Mouse (Mus musculus) limb, embryonic 10.5 days (tissue): ENCODE data around the gene Wdr35. TPM values are rescaled to one million over a fixed set of nuclear protein-coding genes. Genes with fewer than 3 reads are reported as not detected.

Source experiments
- DNase-seq: peaks from one replicate; pipeline ENCODE4 v3.0.0-alpha.2; 2017; ENCODE audit warnings: low spot score
- H3K27ac ChIP-seq: fragments of 300-500 bp; sonication (generic); 2 replicates; pipeline ENCODE4 v1.5.1; 2016; ENCODE audit warnings: mild to moderate bottlenecking
- H3K27me3 ChIP-seq: fragments of 300-500 bp; sonication (generic); 2 replicates; pipeline ENCODE4 v1.6.1; 2016; ENCODE audit warnings: low read depth, mild to moderate bottlenecking; ENCODE audit not compliant: poor library complexity, severe bottlenecking
- H3K36me3 ChIP-seq: fragments of 300-500 bp; sonication (generic); 2 replicates; pipeline ENCODE4 v1.6.1; 2016; ENCODE audit warnings: mild to moderate bottlenecking, moderate library complexity
- H3K4me1 ChIP-seq: fragments of 300-500 bp; sonication (generic); 2 replicates; pipeline ENCODE4 v1.6.1; 2016
- H3K4me3 ChIP-seq: fragments of 300-500 bp; sonication (generic); 2 replicates; pipeline ENCODE4 v1.5.1; 2016; ENCODE audit warnings: mild to moderate bottlenecking, moderate library complexity
- H3K9me3 ChIP-seq: fragments of 300-500 bp; sonication (generic); replicated peaks from 2 replicates; pipeline ENCODE4 v1.6.1; 2016; ENCODE audit warnings: mild to moderate bottlenecking
- WGBS: fragments of 180-500 bp; shearing (Covaris S2); methylation state at CpG from one replicate; pipeline ENCODE4 v1.1.7; 2016; 5-methylcytosine and 5-hydroxymethylcytosine counted together
- polyA plus RNA-seq: library from polyadenylated mRNA; unstranded; fragments of >200 nt; fragmentation: Nextera tagmentation; extraction: Ambion mirVana; gene quantifications from 2 replicates; pipeline ENCODE4 v1.2.1, GENCODE M21; 2016

Wdr35 gene
- polyA plus RNA-seq, 1 experiment from 2014 or later = 27.3 TPM

GRCm38 (mm10) chr12:9042316-9042715, 68.6 kb downstream of the Wdr35 start:
- Histone ChIP-seq H3K27me3 (no peaks in the 10 kb centered on the region), H3K27ac (no peak overlapping the region)
- 89% methylated on average over 5 of the region's 5 CpGs for WGBS

GRCm38 (mm10) chr12:9042759-9043158, 69.1 kb downstream of the Wdr35 start:
- peaks cover 6% of the 10 kb centered on the region; the same call in 1 of the 2 replicates for H3K36me3 ChIP-seq

More at GRCm38 (mm10) chr12:9042316-9042715, 68.6 kb downstream of the Wdr35 start:
- DNase-seq = no peak
- H3K9me3 ChIP-seq = no peaks in the 10 kb centered on the region
- peaks cover 25% of the 10 kb centered on the region; the same call in 1 of the 2 replicates for H3K4me1 ChIP-seq
- H3K36me3 ChIP-seq = peaks cover 6% of the 10 kb centered on the region; the same call in 1 of the 2 replicates
- no peak overlapping the region for H3K4me3 ChIP-seq

GRCm38 (mm10) chr12:9044666-9045065, 71.0 kb downstream of the Wdr35 start:
- Histone ChIP-seq H3K27ac (no peak overlapping the region), H3K36me3 (peaks cover 6% of the 10 kb centered on the region; the same call in 1 of the 2 replicates)
- WGBS = 93% methylated on average over 7 of the region's 7 CpGs

More at GRCm38 (mm10) chr12:9042759-9043158, 69.1 kb downstream of the Wdr35 start:
- WGBS = 88% methylated on average over 3 of the region's 3 CpGs
- Histone ChIP-seq H3K27me3 (no peaks in the 10 kb centered on the region), H3K27ac (no peak overlapping the region), H3K4me1 (peaks cover 25% of the 10 kb centered on the region; the same call in 1 of the 2 replicates), H3K4me3 (no peak overlapping the region), H3K9me3 (no peaks in the 10 kb centered on the region)
- no peak for DNase-seq

GRCm38 (mm10) chr12:9046674-9047073, 73.0 kb downstream of the Wdr35 start:
- H3K9me3 ChIP-seq = no peaks in the 10 kb centered on the region
- WGBS = 84% methylated on average over 4 of the region's 4 CpGs

More at GRCm38 (mm10) chr12:9044666-9045065, 71.0 kb downstream of the Wdr35 start:
- DNase-seq = no peak
- no peaks in the 10 kb centered on the region for H3K27me3 ChIP-seq
- no peak overlapping the region for H3K4me3 ChIP-seq
- no peaks in the 10 kb centered on the region for H3K9me3 ChIP-seq
- H3K4me1 ChIP-seq = peaks cover 25% of the 10 kb centered on the region; the same call in 1 of the 2 replicates

GRCm38 (mm10) chr12:9048090-9048489, 74.4 kb downstream of the Wdr35 start:
- H3K4me1 ChIP-seq = peaks cover 13% of the 10 kb centered on the region
- DNase-seq = no peak
- 78% methylated on average over 8 of the region's 8 CpGs for WGBS
- H3K36me3 ChIP-seq = peaks cover 6% of the 10 kb centered on the region; the same call in 1 of the 2 replicates
- H3K4me3 ChIP-seq = no peak overlapping the region
- H3K27me3 ChIP-seq = no peaks in the 10 kb centered on the region
- H3K9me3 ChIP-seq = no peaks in the 10 kb centered on the region
- H3K27ac ChIP-seq = no peak overlapping the region

More at GRCm38 (mm10) chr12:9046674-9047073, 73.0 kb downstream of the Wdr35 start:
- Histone ChIP-seq H3K36me3 (peaks cover 6% of the 10 kb centered on the region; the same call in 1 of the 2 replicates), H3K27ac (no peak overlapping the region), H3K27me3 (no peaks in the 10 kb centered on the region), H3K4me3 (no peak overlapping the region), H3K4me1 (peaks cover 21% of the 10 kb centered on the region)
- DNase-seq = no peak

GRCm38 (mm10) chr12:9050824-9051223, 77.1 kb downstream of the Wdr35 start:
- Histone ChIP-seq H3K36me3 (no peaks in the 10 kb centered on the region), H3K4me3 (no peak overlapping the region), H3K4me1 (peaks cover 16% of the 10 kb centered on the region), H3K9me3 (no peaks in the 10 kb centered on the region), H3K27ac (peak overlapping the region; percentile 66), H3K27me3 (no peaks in the 10 kb centered on the region)
- DNase-seq = no peak
- 26% methylated on average over 6 of the region's 6 CpGs for WGBS

GRCm38 (mm10) chr12:9052075-9052829, 78.6 kb downstream of the Wdr35 start:
- Histone ChIP-seq H3K9me3 (no peaks in the 10 kb centered on the region), H3K36me3 (no peaks in the 10 kb centered on the region), H3K27ac (no peak overlapping the region), H3K4me1 (peaks cover 16% of the 10 kb centered on the region), H3K27me3 (no peaks in the 10 kb centered on the region), H3K4me3 (no peak overlapping the region)
- WGBS = 61% methylated on average over 8 of the region's 8 CpGs
- peak; percentile 86 for DNase-seq

GRCm38 (mm10) chr12:9053345-9053744, 79.7 kb downstream of the Wdr35 start:
- 67% methylated on average over 7 of the region's 7 CpGs for WGBS

GRCm38 (mm10) chr12:9054012-9054411, 80.3 kb downstream of the Wdr35 start:
- WGBS = 74% methylated on average over 2 of the region's 2 CpGs

More at GRCm38 (mm10) chr12:9053345-9053744, 79.7 kb downstream of the Wdr35 start:
- H3K9me3 ChIP-seq = no peaks in the 10 kb centered on the region
- peaks cover 16% of the 10 kb centered on the region for H3K4me1 ChIP-seq
- H3K27me3 ChIP-seq = no peaks in the 10 kb centered on the region
- no peak overlapping the region for H3K4me3 ChIP-seq
- no peak overlapping the region for H3K27ac ChIP-seq
- no peak for DNase-seq
- H3K36me3 ChIP-seq = no peaks in the 10 kb centered on the region

GRCm38 (mm10) chr12:9055269-9055668, 81.6 kb downstream of the Wdr35 start:
- H3K4me3 ChIP-seq = no peak overlapping the region
- no peaks in the 10 kb centered on the region for H3K36me3 ChIP-seq
- H3K27ac ChIP-seq = peak overlapping the region; percentile 61; the same call in 1 of the 2 replicates
- DNase-seq = no peak
- peaks cover 16% of the 10 kb centered on the region for H3K4me1 ChIP-seq
- H3K9me3 ChIP-seq = no peaks in the 10 kb centered on the region
- H3K27me3 ChIP-seq = no peaks in the 10 kb centered on the region
- WGBS = 79% methylated on average over 11 of the region's 11 CpGs

More at GRCm38 (mm10) chr12:9054012-9054411, 80.3 kb downstream of the Wdr35 start:
- H3K4me1 ChIP-seq = peaks cover 16% of the 10 kb centered on the region
- no peak overlapping the region for H3K4me3 ChIP-seq
- no peak for DNase-seq
- no peaks in the 10 kb centered on the region for H3K36me3 ChIP-seq
- peak overlapping the region; percentile 20 for H3K27ac ChIP-seq
- H3K9me3 ChIP-seq = no peaks in the 10 kb centered on the region
- H3K27me3 ChIP-seq = no peaks in the 10 kb centered on the region

GRCm38 (mm10) chr12:9059502-9059901, 85.8 kb downstream of the Wdr35 start:
- Histone ChIP-seq H3K27ac (no peak overlapping the region), H3K27me3 (no peaks in the 10 kb centered on the region), H3K36me3 (no peaks in the 10 kb centered on the region), H3K4me3 (no peak overlapping the region), H3K4me1 (0 out of 2 replicates have a peak, but pooled peaks cover under 1% of the 10 kb centered on the region), H3K9me3 (no peaks in the 10 kb centered on the region)
- WGBS = 86% methylated on average over 3 of the region's 3 CpGs
- DNase-seq = no peak

- Histone ChIP-seq H3K27me3 (no peaks in the 10 kb centered on the region), H3K4me3 (no peak overlapping the region), H3K27ac (no peak overlapping the region), H3K4me1 (no peaks in the 10 kb centered on the region), H3K36me3 (no peaks in the 10 kb centered on the region), H3K9me3 (no peaks in the 10 kb centered on the region)
- WGBS = 89% methylated on average over 9 of the region's 9 CpGs
- no peak for DNase-seq
These were observed 86.3 kb downstream of the Wdr35 start for GRCm38 (mm10) chr12:9059965-9060364.

- H3K4me1 ChIP-seq = no peaks in the 10 kb centered on the region
- no peak for DNase-seq
- H3K27ac ChIP-seq = no peak overlapping the region
- no peak overlapping the region for H3K4me3 ChIP-seq
- H3K27me3 ChIP-seq = no peaks in the 10 kb centered on the region
- no peaks in the 10 kb centered on the region for H3K36me3 ChIP-seq
- no peaks in the 10 kb centered on the region for H3K9me3 ChIP-seq
- 81% methylated on average over 6 of the region's 6 CpGs for WGBS
These were observed 89.9 kb downstream of the Wdr35 start for GRCm38 (mm10) chr12:9063611-9064010.
